Mouse (Mus musculus): ENCODE measurements around the gene Arhgef40.
A peak's percentile ranks its signal among the peaks of the same experiment; 100 is the strongest.

Arhgef40 gene

DNA sequence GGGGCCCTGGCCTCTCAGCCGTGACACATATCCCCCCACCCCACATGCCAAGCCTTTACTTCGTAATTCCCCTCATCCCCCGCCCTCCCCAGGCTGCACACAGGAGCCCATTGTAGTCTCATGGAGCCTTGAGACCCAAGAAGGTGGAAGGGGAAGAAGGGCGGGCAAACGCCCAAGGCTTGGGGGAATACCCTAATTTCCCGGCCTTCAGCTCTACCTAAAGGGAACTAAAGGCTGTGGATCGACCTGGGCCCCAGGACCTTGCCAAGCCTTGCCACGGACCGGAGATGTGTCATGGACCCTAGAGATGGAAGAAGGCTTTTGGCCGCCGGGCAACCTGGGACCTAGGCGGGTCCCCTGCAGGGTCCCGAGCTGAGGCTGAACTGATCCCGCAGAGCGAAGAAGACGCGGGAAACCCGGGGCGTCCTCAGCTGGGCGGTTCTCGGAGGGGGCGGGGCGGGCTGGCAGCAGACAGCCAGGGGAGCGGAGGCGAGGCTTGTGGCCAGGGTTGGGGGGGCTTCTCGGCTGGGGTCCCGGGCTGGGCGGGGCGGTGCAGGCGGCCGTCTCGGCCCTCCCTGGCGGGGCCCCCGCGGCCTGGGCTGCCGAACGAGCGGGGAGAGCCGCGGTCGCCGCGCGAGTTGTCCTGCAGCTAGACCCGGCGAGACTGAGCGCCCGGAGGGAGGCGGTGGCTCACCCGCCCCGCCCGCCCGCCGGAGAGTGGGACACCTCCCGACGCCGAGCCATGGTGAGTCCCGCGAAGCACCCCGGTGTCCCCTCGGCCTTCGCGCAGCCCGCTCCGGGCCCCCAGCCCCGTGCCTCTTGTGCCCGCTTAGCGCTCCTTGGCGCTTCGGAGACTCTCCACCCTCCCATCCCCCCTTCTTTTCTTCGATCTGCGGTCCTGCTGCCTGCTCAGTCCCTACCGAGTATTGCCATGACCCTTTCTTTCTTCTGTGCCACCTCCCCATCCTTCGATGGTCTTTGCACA, at the start of gene Arhgef40:
Arhgef40 (plus strand) TSS at position 473 of the 985 bp plus-strand sequence.
- DNase-seq: peak; percentile 61

DNA sequence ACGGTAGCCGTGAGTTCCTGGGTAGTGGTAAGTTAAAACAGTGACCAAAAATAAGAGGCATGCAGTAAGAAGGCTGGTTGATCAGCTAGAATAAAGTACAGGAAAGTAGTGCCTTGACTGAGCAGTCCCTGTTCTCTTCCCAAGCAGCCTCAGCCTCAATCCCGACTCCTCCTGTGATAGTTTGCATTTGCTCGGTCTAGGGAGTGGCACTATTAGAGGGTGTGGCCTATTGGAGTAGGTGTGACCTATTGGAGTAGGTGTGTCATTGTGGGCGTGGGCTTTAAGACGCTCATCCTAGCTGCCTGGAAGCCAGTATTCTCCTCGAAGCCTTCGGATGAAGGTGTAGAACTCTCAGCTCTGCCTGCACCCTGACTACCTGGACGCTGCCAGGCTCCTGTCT, 45.5 kb upstream of the Arhgef40 start:
- no peak for DNase-seq

DNA sequence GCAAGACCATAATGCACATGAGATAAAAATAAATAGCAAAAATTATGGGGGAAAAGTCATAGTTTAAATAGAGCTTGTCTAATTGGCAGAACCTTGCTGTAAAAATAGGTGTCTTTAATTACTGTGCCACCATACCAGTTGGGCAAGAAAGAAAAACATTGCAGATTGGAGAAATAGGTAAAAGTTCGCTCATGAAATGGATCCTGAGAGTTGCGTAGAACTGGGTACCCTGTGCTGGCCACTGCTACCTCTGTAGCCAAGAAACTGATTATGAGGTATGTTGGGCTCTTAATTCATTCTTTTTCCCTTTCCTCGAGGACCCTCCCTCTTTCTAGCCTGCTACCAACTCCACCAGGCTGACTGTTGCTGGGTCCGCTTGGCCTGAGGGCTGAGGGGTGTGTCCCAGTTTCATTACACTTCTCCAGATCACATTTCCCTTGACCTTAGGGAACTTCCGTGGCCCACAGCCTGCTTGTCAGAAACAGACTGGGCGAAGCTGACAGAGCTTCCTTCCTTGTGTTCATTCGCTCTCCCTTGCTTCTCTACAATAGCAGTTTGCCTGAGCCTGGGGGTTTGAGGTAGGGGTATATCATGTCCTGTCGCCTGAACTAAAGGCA, 43.5 kb upstream of the Arhgef40 start:
- peak; percentile 53 for DNase-seq

DNA sequence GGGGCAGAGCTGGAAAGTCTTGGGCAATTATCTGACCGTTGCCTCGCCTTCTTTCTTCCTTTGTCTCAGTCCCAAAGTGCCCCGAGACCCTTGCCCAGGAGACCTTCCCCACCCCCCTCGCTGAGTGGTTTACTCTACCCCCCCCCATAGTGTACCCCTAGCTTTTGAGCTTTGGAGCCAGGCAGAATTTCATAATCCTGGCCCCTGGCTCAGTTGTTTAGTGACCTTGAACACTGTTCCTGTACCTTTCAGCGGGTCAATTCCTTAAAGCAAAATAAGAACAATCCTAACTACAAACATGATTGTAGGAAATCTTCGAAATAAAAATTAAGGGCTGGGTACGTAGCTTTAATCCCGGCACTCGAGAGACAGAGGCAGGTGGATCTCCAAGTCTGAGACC, 42.9 kb upstream of the Arhgef40 start:
- no peak for DNase-seq

DNA sequence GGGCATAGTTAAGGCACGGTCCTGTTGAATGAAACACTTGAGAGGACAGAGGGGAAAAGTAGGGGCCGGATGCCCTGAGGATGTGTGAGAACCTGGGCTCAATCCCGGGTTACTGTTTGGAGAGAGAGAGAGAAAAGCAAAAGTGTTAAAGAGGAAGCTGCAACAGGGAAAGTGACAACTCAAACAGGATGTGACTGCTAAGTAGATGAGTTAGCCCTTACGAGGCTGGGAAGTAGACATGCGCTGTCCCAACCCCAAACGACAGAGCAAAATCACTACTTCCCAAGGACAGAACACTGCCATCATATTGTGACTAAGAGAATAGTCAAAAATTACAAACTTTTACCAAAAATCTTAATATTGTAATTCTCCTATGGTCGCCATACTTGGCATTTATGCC, 42.3 kb upstream of the Arhgef40 start:
- DNase-seq: no peak

DNA sequence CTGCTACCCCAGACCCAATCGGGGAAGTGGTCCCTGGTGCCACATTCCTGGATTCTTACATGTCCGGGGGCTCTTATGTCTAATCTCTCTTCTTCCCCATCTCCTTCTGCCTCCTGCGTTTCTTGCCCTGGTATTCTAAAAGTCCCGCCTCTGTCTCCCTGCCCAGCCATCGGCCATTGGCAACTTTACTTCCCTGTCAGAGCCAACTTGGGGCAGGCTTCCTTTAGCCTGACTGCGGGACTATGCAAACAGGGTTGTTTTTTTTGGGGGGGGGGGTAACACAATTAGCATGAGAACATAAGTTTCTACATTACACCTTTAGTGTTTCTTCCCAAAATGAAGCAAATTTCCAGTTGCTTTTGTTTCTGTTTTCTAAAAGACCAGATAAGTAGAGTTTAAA, 41.2 kb upstream of the Arhgef40 start:
- no peak for DNase-seq

DNA sequence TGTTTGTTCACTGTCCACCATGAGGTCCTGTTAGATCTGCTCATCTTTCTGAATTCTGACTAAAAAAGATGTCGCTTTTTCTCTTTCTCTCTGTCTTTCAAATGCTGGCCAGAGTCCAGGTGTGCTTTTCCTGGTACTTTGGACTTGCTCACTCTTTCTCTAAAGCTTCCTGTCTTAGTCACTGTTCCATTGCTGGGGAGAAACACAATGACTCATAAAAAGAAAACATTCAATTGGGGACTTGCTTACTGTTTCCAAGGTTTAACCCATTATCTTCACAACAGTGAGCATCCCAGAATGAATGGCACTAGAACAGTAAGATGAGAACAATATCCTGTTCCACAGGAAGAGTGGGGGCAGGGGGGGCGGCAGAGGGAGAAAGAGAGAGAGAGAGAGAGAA, 24.2 kb upstream of the Arhgef40 start:
- no peak for DNase-seq

DNA sequence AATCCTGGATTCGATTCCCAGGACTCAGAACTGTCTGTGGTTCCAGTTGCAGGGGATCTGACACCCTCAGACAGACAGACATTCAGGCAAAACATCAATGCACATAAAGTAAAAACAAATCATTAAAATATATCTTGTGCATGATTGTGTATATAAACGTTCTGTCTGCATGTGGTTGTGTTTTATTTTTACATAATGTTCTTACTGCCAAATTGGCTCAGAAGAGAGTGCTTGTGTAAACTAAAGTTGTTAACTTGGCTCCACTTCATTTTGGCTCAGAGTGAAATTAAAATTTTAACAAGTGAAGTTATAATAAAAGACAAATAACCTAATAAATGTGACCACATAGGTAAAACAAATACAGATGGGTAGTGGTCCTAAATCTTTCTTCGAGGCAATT, 17.1 kb upstream of the Arhgef40 start:
- no peak for DNase-seq

DNA sequence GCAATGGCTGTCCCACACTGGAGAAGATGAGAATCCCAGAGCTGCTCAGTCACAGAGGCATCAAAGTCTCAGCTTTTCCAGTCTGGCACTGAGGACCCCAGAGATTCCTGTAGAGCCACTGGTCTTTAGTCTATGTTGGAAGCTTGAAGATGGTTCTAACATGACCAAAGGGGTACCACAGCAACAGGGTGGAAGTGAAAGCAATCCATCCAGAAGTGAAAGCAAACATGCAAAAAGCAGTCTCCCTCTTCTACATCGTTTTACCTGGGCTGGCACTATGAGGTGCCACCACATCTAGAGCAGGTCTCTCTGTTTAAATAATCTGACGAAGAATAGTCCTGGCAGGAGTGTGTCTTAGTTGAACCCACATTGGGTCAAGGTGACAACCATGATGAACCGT, 5.3 kb upstream of the Arhgef40 start:
- DNase-seq: no peak

DNA sequence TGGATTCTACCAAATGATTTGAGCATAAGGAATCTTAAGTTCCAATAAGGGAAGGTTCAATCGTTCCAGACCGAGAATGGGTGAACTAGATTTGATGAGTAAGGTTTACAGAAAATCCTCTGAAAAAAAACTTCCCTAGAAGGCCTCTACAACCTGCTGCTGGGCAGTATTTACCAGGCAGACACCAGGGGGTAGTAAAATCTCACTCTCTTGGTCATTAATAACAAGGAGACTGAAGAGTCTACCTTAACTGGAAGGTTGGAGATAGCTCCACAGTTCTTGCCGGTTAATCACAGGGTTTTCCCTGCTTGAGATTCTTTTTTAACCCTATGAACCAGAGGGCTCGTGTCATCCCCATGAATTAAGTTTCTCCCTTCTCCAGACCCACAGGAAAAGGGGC, 1.3 kb upstream of the Arhgef40 start:
- DNase-seq: no peak

DNA sequence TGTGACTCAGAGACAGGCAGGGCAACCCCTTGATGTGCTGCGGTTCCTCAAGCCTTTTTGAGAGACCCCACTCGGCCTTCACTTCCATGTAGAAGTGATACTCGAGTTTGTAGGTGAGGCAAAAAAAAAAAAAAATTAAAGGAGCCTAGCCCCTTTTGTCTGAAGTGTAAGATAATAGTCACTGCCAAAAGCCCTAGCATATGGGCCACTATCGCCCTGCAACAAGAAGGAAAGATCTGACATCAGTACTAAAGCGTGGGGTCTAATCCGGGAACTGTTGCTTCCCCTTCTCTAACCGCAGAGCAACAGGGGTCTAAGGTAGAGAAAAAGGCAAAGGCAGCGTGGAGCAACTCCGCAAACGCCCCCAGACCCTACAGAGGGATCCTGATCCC, 668 bp upstream of the Arhgef40 start:
- no peak for DNase-seq

DNA sequence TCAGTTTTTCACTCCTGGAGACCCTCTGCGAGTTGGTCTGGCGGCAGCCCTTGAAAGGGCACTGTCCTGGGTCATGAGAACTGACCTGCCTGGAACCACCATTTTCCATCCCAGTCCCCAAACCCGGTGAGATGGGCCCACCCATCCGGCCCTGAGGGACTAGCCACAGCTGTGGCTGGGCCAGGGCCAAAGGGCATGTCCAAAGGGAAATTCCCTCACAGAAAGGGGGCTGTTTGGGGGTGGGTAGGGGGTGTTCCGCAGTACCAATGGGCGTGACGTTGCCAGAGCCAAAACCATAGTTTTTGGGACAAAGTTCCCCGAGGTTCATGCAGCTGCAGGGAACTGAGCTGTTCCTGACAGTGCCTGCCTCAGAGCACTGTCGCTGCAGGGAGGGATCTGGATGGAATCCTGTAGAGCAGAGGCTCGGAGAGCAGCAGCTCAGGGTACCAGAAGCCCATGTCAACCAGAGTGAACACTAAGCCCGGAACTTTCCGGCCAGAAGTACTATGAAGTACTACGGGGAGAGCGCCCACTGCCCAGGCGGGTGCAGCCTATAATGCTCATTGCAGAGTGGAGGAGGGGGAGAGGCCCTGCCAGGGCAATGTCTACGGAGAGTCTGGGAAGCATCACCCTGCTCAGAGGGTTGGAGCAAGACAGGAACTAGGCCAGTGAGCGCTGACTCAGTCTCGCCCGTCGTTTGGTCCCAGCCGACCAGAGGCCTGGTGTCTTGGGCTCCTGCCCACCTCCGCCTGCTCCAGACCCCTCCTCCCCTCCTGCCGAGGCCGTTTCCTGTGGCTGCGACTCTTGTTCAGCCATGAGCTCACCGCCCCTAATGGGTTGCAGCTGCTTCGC, 1.0 kb downstream of the Arhgef40 start:
- peak; percentile 51 for DNase-seq

DNA sequence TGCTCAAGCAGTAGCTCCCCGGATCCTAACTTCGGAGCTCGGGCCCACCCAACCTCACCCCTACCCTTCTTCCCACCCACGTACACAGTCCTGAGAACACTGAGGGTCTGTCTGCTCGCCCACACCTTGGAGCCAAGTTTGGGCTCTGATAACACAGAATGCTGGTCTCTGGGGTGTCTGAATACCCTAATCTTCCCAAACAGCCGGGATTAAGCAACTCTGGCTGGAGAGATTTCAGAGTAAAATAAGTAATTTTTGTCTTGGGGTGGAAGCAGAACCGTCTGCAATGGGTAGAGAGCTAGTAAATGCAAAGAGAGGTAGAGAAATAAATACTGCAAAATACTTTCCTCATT, 1.6 kb downstream of the Arhgef40 start:
- no peak for DNase-seq

DNA sequence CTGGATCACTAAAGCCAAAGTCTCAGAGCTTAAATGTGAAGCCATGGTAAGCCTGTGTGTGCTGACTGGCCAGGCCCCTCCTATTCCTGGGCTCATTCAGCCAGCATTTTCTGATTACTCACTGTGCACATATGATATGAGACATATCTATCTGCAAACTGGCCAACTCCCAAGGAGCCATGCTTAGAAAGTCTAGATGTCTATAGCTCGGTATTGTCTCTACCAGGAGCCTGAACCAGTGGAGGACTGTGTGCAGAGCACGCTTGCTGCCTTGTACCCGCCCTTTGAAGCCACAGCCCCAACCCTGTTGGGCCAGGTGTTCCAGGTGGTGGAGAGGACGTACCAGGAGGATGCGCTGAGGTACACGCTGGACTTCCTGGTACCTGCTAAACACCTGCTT, 2.7 kb downstream of the Arhgef40 start:
- DNase-seq: no peak

DNA sequence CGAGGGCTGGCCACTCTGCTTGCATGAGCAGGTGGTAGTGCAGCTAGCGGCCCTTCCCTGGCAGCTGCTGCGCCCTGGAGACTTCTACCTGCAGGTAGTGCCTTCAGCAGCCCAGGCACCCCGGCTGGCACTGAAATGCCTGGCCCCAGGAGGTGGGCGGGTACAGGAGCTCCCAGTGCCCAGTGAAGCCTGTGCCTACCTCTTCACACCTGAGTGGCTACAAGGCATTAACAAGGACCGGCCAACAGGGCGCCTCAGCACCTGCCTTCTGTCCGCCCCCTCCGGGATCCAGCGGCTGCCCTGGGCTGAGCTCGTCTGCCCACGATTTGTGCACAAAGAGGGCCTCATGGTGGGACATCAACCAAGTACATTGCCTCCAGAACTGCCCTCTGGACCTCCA, 4.2 kb downstream of the Arhgef40 start:
- DNase-seq: peak; percentile 83

DNA sequence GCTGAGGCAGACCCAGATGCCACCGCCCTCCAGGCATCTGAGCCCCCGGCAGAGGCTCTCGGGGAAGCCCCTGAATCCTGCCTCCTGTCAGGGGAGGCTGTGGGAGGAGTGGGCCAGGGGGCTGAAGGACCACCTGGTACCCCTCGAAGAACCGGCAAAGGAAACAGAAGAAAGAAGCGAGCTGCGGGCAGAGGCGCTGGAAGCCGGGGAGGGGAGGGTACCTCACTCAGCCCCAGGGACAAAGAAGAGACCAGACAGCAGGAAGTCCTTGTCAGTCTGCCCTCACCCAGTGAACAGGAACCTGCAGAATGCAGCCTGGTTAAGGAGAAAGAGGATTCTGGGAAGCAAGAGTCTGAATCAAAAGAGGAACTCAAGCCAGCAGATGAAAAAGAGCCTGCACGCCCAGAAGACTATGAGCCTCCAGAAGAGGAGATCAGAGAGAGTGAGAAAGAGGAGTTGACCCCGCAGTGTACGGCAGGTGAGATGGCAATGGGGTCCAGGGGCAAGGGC, 5.0 kb downstream of the Arhgef40 start:
- DNase-seq: no peak

DNA sequence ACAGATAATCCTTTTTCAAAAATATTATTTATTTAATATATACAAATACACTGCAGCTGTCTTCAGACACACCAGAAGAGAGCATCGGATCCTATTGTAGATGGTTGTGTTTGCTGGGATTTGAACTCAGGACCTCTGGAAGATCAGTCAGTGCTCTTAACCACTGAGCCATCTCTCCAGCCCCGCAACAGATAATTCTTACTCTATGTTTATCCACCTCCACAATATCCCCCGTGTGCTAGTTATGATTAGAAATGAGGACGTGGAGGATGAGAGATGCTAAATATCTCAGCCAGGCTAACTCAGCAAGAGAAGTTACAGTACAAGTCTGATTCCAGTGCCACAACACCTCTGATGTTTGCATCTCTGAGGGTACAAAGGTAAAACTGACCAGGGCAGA, 9.9 kb downstream of the Arhgef40 start:
- no peak for DNase-seq

DNA sequence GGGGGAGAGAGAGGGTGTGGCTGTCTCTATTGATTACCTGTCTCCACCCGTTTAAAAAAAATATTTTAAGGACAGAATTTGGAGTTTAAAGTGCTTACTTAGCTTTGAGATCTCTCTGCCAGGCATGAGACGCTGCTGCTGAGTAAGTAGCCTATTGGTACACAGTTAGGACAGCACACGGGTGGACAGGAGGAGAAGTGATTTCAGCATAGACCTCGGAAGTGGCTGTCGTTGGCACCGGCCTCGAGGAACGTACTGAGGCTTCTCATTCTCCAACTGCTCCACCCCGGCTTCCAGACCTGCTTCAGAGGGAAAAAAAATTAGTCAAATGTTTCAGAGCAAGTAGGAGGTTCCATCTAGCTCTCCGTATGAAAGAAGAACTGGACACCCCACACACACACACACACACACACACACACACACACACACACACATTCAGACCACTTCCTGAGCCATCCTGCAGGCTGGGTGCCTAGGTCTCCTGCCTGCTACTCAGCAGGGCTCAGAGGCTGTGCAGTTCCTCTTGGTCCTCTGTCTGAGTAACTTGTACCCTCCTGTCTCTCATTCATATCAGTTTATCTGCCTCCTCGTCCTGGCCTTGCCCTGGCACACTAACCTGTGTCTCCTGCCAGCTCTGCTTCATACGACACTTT, 10.8 kb downstream of the Arhgef40 start:
- no peak for DNase-seq

DNA sequence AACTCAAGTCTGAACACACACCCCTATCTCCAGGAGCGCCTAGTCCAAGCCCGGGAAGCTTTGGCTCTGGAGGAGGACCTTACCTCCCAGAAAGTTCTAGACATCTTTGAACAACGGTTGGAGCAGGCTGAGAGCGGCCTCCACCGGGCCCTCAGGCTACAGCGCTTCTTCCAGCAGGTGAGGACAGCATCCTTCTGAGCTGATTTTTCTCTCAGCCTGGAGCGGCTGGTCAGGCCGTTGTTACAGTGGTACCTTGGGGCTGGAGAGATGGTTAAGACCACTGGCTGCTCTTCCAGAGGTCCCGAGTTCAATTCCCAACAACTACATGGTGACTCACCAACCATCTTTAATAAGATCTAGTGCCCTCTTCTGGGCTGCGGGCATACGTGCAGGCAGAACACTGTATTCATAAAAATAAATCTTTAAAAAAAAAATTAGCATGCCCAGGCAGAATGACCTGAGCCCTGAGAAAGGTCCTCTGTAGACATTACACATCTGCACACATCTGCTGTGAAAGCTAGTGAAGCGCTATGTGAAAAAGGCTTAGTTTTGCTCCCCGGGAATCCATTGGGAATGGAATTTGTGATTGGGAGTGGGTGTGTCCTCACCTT, 11.8 kb downstream of the Arhgef40 start:
- DNase-seq: no peak

DNA sequence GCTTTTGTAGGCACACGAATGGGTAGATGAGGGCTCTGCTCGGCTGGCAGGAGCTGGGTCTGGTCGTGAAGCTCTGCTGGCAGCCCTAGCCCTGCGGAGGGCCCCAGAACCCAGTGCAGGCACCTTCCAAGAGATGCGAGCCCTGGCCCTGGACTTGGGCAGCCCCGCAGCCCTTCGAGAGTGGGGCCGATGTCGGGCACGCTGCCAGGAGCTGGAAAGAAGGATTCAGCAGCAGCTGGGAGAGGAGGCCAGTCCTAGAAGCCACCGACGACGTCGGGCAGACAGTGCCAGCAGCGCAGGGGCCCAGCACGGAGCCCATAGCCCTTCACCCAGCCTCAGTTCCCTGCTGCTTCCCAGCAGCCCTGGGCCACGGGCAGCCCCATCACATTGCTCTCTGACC, 12.3 kb downstream of the Arhgef40 start:
- DNase-seq: no peak

DNA sequence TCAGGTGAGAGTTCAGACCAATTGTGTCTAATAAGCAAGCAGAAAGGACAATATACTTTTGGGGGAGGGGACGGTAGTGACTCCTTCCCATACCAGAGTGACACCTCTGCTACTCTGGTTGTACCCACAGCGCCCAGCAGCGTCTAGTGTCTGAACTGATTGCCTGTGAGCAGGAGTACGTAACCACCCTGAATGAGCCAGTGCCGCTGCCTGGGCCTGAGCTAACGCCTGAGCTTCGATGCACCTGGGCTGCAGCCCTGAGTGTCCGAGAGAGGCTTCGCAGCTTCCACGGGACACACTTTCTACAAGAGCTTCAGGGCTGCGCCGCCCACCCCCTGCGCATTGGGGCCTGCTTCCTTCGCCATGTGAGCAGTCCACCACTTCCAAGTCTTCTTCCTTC, 13.0 kb downstream of the Arhgef40 start:
- no peak for DNase-seq

DNA sequence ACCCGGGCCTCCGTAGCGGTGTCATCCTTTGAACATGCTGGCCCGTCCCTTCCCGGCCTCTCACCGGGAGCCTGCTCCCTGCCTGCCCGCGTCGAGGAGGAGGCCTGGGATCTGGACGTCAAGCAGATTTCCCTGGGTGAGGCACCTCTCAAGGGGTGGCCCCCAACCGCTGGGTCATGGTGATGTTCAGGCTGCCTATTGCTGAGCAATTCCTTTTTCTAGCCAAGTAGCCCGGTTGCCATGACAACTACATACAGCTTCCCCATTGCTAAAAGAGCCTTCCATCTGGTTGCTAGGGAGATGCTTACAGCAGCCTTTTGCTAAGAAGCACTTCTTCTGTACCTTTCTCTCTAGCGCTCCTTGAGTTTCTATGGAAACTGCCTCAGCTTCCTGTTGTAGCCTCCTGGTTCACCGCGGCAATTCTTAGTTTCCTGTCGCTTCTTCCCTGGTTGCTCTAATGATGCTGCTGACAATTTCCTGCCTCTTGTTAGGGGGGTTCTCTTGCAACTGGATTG, 19.5 kb downstream of the Arhgef40 start:
- DNase-seq: no peak
